Mouse (Mus musculus) stomach, postnatal 0 days (tissue): Measurements from ENCODE around the gene Zfp873. TPM values are rescaled to one million over a fixed set of nuclear protein-coding genes. Genes with fewer than 3 reads are reported as not detected.

Source experiments
- polyA plus RNA-seq: library from polyadenylated mRNA; unstranded; fragments of >200 nt; fragmentation: Nextera tagmentation; extraction: Ambion mirVana; gene quantifications from 2 replicates; pipeline ENCODE4 v1.2.1, GENCODE M21; 2015

The Zfp873 gene
- polyA plus RNA-seq, 1 experiment from 2014 or later, result 5.1 TPM

Other genes with a start within 250 kb of the Zfp873 start
- gene Gm4767, start 235.9 kb upstream of the Zfp873 start, polyA plus RNA-seq, result 1.4 and 1.6 TPM in 2 replicates
- gene Gm32687, start 184.2 kb upstream of the Zfp873 start, polyA plus RNA-seq, result 4.0 and 4.6 TPM in 2 replicates
- 0.68 and 0.89 TPM in 2 replicates for gene Zfp781, start 117.6 kb upstream of the Zfp873 start, polyA plus RNA-seq
- 0.97 and 1.0 TPM in 2 replicates for gene BC024063, start 35.2 kb downstream of the Zfp873 start, polyA plus RNA-seq
- gene AU041133, start 79.9 kb downstream of the Zfp873 start, polyA plus RNA-seq, result 2.7 TPM in 2 replicates
- 7.7 and 7.8 TPM in 2 replicates for gene Zfp938, start 193.2 kb downstream of the Zfp873 start, polyA plus RNA-seq